Mouse (Mus musculus) stomach, postnatal 0 days (tissue): ENCODE data around the gene Trim38. TPM values are rescaled to one million over a fixed set of nuclear protein-coding genes. Genes with fewer than 3 reads are reported as not detected.
A peak's percentile ranks its signal among the peaks of the same experiment; 100 is the strongest.

Experiments
- ATAC-seq: fragments of 200-750 bp; cut with Nextera tagmentation; 2 replicates; pipeline ENCODE4 v1.8.0; 2017; ENCODE audit not compliant: low FRiP score, low TSS enrichment
- DNase-seq: peaks from one replicate; pipeline ENCODE4 v3.0.0-alpha.2; 2016; ENCODE audit warnings: low spot score
- H3K27ac ChIP-seq: fragments of 300-500 bp; sonication (generic); replicated peaks from 2 replicates; pipeline ENCODE4 v1.5.1; 2014; ENCODE audit warnings: mild to moderate bottlenecking, control low read depth
- H3K27me3 ChIP-seq: fragments of 300-500 bp; sonication (generic); 2 replicates; pipeline ENCODE4 v1.6.1; 2014; ENCODE audit warnings: low read length; ENCODE audit not compliant: control insufficient read depth, insufficient read depth
- H3K36me3 ChIP-seq: fragments of 300-500 bp; sonication (generic); 2 replicates; pipeline ENCODE4 v1.6.1; 2014; ENCODE audit warnings: low read length, mixed read lengths; ENCODE audit not compliant: control insufficient read depth, insufficient read depth
- H3K4me1 ChIP-seq: fragments of 300-500 bp; sonication (generic); replicated peaks from 2 replicates; pipeline ENCODE4 v1.6.1; 2014; ENCODE audit warnings: antibody characterized with exemption; ENCODE audit not compliant: control insufficient read depth, insufficient read depth
- H3K4me2 ChIP-seq: fragments of 300-500 bp; sonication (generic); replicated peaks from 2 replicates; pipeline ENCODE4 v1.6.1; 2014; ENCODE audit warnings: low read depth, mild to moderate bottlenecking, control low read depth, moderate library complexity
- H3K4me3 ChIP-seq: fragments of 300-500 bp; sonication (generic); 2 replicates; pipeline ENCODE4 v1.5.1; 2014; ENCODE audit warnings: low read depth, low read length, control low read depth
- H3K9ac ChIP-seq: fragments of 300-500 bp; sonication (generic); 2 replicates; pipeline ENCODE4 v1.6.1; 2014; ENCODE audit warnings: mild to moderate bottlenecking, low read length, control low read depth, mixed read lengths
- H3K9me3 ChIP-seq: fragments of 300-500 bp; sonication (generic); 2 replicates; pipeline ENCODE4 v1.6.1; 2016; ENCODE audit warnings: low read length; ENCODE audit not compliant: control insufficient read depth
- CTCF ChIP-seq: IDR thresholded peaks from 2 replicates; pipeline ENCODE4 v1.5.1; 2016; ENCODE audit warnings: antibody characterized with exemption, low read depth, mild to moderate bottlenecking, moderate library complexity
- EP300 ChIP-seq: optimal IDR thresholded peaks from 2 replicates; pipeline ENCODE3; 2016; ENCODE audit warnings: antibody characterized with exemption
- WGBS: fragments of 180-500 bp; shearing (Covaris S2); extraction: QIAGEN DNeasy Blood & Tissue Kit; methylation state at CpG from one replicate; pipeline ENCODE4 v1.1.7; 2014; 5-methylcytosine and 5-hydroxymethylcytosine counted together
- polyA plus RNA-seq: library from polyadenylated mRNA; unstranded; fragments of >200 nt; fragmentation: Nextera tagmentation; extraction: Ambion mirVana; gene quantifications from 2 replicates; pipeline ENCODE4 v1.2.1, GENCODE M21; 2015

Gene Trim38
- polyA plus RNA-seq, 1 experiment from 2014 or later = 0.18 TPM

GRCm38 (mm10) chr13:23753314-23754078, 16.2 kb upstream of the Trim38 start:
- Histone ChIP-seq H3K4me3 (no peak overlapping the region), H3K36me3 (no peaks in the 10 kb centered on the region), H3K4me2 (no peak overlapping the region), H3K9ac (no peak overlapping the region), H3K27ac (no peak overlapping the region), H3K4me1 (no peaks in the 10 kb centered on the region), H3K9me3 (no peaks in the 10 kb centered on the region), H3K27me3 (no peaks in the 10 kb centered on the region)
- ATAC-seq = no peak
- WGBS = 36% methylated on average over 4 of the region's 4 CpGs
- no peak for DNase-seq
- TF ChIP-seq CTCF = no peak
- no peak for TF ChIP-seq EP300

- H3K9me3 ChIP-seq = no peaks in the 10 kb centered on the region
- no peaks in the 10 kb centered on the region for H3K4me1 ChIP-seq
- no peak overlapping the region for H3K27ac ChIP-seq
- H3K27me3 ChIP-seq = no peaks in the 10 kb centered on the region
- H3K4me2 ChIP-seq = no peak overlapping the region
- TF ChIP-seq EP300 = no peak
- no peak for TF ChIP-seq CTCF
- no peak overlapping the region for H3K4me3 ChIP-seq
- no peak overlapping the region for H3K9ac ChIP-seq
- ATAC-seq (no peak), DNase-seq (no peak)
- no peaks in the 10 kb centered on the region for H3K36me3 ChIP-seq
These were observed 14.7 kb upstream of the Trim38 start for GRCm38 (mm10) chr13:23755000-23755399.

GRCm38 (mm10) chr13:23756790-23757189, 12.9 kb upstream of the Trim38 start, which contains the start of gene Hist1h4b:
Gene Hist1h4b (plus strand): TSS chr13:23757013.
- 0% methylated on average over 17 of the region's 22 CpGs for WGBS

DNA sequence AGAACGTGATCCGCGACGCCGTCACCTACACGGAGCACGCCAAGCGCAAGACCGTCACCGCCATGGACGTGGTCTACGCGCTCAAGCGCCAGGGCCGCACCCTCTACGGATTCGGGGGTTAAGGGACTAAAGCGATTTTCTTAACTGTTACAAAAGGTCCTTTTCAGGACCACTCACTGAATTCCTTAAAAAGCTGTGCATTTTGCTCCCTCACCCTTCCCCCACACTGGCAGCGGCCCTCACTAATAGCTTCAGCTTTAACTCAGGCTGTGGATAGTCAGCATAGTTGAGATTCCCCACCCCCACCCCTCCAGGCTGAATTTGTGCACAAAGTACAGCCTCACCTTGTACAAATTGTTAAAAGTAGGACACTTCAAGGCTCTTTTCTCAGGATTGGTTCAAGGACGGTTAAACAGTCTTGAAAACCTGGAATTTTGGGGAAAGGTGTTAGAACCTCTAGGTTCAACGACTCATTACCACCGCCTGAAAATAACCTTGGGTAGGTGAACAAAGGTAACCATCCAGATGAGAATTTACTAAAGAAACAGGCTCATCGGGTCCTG, 12.4 kb upstream of the Trim38 start:
- 0 out of 2 replicates have a peak, but pooled peaks have one; percentile 1 for ATAC-seq
- H3K27ac ChIP-seq = peak overlapping the region; percentile 90
- no peaks in the 10 kb centered on the region for H3K4me1 ChIP-seq
- H3K9ac ChIP-seq = peak overlapping the region; percentile 61
- under 1% methylated on average over 15 of the region's 23 CpGs for WGBS
- no peak for TF ChIP-seq CTCF
- no peak for TF ChIP-seq EP300
- H3K27me3 ChIP-seq = no peaks in the 10 kb centered on the region
- peak overlapping the region; percentile 35 for H3K4me3 ChIP-seq
- peak overlapping the region; percentile 52 for H3K4me2 ChIP-seq
- H3K9me3 ChIP-seq = no peaks in the 10 kb centered on the region
- peak; percentile 56 for DNase-seq
- H3K36me3 ChIP-seq = no peaks in the 10 kb centered on the region

More at GRCm38 (mm10) chr13:23756790-23757189, 12.9 kb upstream of the Trim38 start, which contains the start of gene Hist1h4b:
- peak within 1 kb of the TSS; percentile 90 for H3K27ac ChIP-seq
- H3K27me3 ChIP-seq = no peaks in the 10 kb centered on the region
- H3K36me3 ChIP-seq = no peaks in the 10 kb centered on the region
- no peaks in the 10 kb centered on the region for H3K9me3 ChIP-seq
- ATAC-seq = peak; percentile 79
- H3K4me3 ChIP-seq = peak within 1 kb of the TSS; percentile 35
- peak within 1 kb of the TSS; percentile 61 for H3K9ac ChIP-seq
- TF ChIP-seq CTCF = no peak
- TF ChIP-seq EP300 = peak; percentile 74
- H3K4me2 ChIP-seq = peak within 1 kb of the TSS; percentile 52
- no peaks in the 10 kb centered on the region for H3K4me1 ChIP-seq
- peak; percentile 91 for DNase-seq

GRCm38 (mm10) chr13:23757921-23758320, 11.8 kb upstream of the Trim38 start:
- H3K9me3 ChIP-seq = no peaks in the 10 kb centered on the region
- no peak overlapping the region for H3K27ac ChIP-seq
- H3K4me3 ChIP-seq = no peak overlapping the region
- H3K36me3 ChIP-seq = no peaks in the 10 kb centered on the region
- no peak overlapping the region for H3K9ac ChIP-seq
- no peaks in the 10 kb centered on the region for H3K4me1 ChIP-seq
- no peak for DNase-seq
- H3K27me3 ChIP-seq = no peaks in the 10 kb centered on the region
- TF ChIP-seq CTCF = no peak
- no peak for TF ChIP-seq EP300
- 43% methylated on average over 3 of the region's 3 CpGs for WGBS
- no peak for ATAC-seq
- no peak overlapping the region for H3K4me2 ChIP-seq

DNA sequence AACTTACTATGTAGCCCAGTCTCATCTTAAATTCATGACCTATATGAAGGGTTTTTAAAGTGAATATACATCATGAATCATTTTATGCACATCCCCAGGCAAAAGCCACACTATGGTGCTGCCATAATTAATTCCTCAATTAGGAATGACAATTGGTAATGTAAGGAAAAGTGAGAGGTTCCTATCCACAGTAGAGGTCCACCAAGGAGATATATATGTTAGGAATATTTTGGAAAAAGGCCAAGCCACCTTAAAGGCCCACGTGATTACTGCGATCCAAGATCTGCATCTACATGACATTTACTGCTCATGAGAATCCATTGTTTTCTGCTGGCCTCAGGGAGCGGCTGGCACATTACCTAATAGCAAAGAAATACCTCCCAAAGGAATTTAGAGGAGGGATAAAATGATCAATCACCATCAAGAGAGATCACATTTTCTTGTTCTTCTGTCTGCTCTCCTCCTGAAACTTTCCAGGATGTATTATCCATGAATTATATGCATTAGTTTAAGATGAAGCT, 10.4 kb upstream of the Trim38 start:
- no peak overlapping the region for H3K4me3 ChIP-seq
- DNase-seq (no peak), ATAC-seq (no peak)
- H3K36me3 ChIP-seq = no peaks in the 10 kb centered on the region
- no peak overlapping the region for H3K4me2 ChIP-seq
- H3K9me3 ChIP-seq = no peaks in the 10 kb centered on the region
- H3K27ac ChIP-seq = no peak overlapping the region
- TF ChIP-seq EP300 = no peak
- no peak for TF ChIP-seq CTCF
- WGBS = 60% methylated on average over 3 of the region's 3 CpGs
- peaks cover 3% of the 10 kb centered on the region; the same call in 1 of the 2 replicates for H3K4me1 ChIP-seq
- no peak overlapping the region for H3K9ac ChIP-seq
- no peaks in the 10 kb centered on the region for H3K27me3 ChIP-seq
